Mouse (Mus musculus) olfactory bulb, adult 2 months (tissue): ENCODE results near the gene Ccdc144b. TPM values are rescaled to one million over a fixed set of nuclear protein-coding genes. Genes with fewer than 3 reads are reported as not detected.

Source experiments
- H3K27ac ChIP-seq: fragments of 200-500 bp; 2 replicates; pipeline ENCODE4 v1.5.1; 2012; ENCODE audit warnings: low read depth, low read length; ENCODE audit not compliant: insufficient read depth
- H3K4me1 ChIP-seq: fragments of 200-500 bp; 2 replicates; pipeline ENCODE4 v1.6.1; 2012; ENCODE audit warnings: low read length; ENCODE audit not compliant: control insufficient read depth, insufficient read depth
- H3K4me3 ChIP-seq: fragments of 200-500 bp; 2 replicates; pipeline ENCODE4 v1.5.1; 2012; ENCODE audit warnings: mild to moderate bottlenecking, low read depth, low read length, moderate library complexity; ENCODE audit not compliant: insufficient read depth
- CTCF ChIP-seq: fragments of 200-500 bp; IDR thresholded peaks from 2 replicates; pipeline ENCODE4 v1.5.1; 2012; ENCODE audit warnings: low read depth, mild to moderate bottlenecking, low read length, moderate library complexity; ENCODE audit not compliant: insufficient read depth
- POLR2A ChIP-seq: fragments of 200-500 bp; IDR thresholded peaks from 2 replicates; pipeline ENCODE4 v1.6.1; 2012; ENCODE audit warnings: mild to moderate bottlenecking, low read depth, low read length, moderate library complexity; ENCODE audit not compliant: insufficient read depth
- WGBS: fragments of 180-500 bp; shearing (Covaris S2); methylation state at CpG from one replicate; pipeline ENCODE4 v1.1.7; 2018; 5-methylcytosine and 5-hydroxymethylcytosine counted together
- polyA plus RNA-seq: library from polyadenylated mRNA; stranded (reverse); fragments of >200 nt; gene quantifications from 2 replicates; pipeline ENCODE4 v1.2.4, GENCODE M21; 2012; ENCODE audit warnings: low replicate concordance; ENCODE audit not compliant: missing spikeins, insufficient read depth, insufficient read length

The Ccdc144b gene
- polyA plus RNA-seq, 1 experiment, result not detected

DNA sequence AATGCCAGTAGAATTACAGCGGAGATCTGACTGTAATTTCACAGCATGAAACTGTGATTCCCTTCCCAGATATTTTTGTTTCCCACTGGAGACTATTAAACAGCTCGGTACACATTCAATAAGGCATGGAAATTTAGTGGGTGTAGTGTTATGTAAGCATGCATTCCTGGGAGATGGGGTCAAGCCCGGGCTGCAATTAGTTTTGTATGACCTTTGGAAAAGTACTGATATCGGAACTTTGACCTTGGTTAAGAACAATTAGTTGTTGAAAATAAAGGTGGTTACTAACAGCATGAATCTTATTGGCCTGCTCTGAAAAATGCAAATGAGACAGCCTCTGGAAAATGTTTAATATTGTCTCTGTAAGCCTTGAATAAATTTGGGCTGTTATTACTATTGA lies 82.9 kb downstream of the Ccdc144b start:
- TF ChIP-seq CTCF, result no peak
- TF ChIP-seq POLR2A, result no peak
- Histone ChIP-seq H3K4me3 (no peak overlapping the region), H3K27ac (no peak overlapping the region), H3K4me1 (peaks cover 3% of the 10 kb centered on the region)
- WGBS, result 40% methylated on average over 4 of the region's 4 CpGs

DNA sequence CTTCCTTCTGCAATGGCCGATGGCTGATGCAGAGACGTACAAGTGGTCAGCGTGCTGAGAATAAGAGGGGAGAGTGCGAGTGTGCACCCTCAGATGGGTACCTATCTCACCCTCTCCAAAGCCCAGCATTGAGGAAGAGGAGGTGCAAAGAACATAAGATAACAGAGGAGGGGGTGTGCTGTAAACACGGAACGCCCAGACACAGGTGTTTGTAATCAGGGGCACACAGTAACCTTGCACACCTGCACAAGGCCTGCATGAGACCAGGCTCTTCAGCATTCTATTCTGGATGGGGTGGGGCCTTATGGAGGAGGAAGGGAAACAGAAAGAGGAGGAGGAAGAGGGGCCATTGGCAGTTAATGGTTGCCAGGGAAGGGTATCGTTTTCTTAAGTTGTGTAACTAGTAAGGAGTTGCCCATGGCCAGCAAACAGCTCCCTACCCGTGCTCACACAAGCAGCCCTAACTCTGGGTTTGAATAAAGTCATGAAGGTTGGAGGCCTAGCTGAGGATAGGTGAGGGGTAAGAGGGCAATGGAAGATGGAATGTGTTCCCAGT lies 85.9 kb downstream of the Ccdc144b start:
- peaks cover 3% of the 10 kb centered on the region for H3K4me1 ChIP-seq
- WGBS, result 94% methylated on average over 8 of the region's 8 CpGs
- no peak for TF ChIP-seq POLR2A
- no peak for TF ChIP-seq CTCF
- H3K4me3 ChIP-seq, result no peak overlapping the region
- H3K27ac ChIP-seq, result no peak overlapping the region

DNA sequence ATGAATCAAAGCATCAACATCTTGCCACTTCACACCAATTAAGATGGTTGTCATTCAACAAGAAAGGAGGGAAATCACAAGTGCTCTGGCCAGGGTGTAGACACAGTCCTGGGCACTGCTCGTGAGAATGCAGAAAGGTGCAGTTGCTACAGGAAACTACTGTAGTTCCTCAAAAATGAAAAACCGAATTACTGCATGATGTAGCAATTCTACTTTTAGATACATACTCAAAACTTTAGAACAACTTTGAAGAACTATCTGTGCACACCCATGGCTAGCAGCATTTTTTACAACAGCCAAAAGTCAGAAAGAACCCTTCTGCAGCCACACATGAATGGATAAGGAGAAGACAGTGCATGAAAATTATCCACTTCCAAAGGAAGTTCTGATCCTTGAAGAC lies 86.9 kb downstream of the Ccdc144b start:
- Histone ChIP-seq H3K4me3 (no peak overlapping the region), H3K27ac (no peak overlapping the region), H3K4me1 (peaks cover 1% of the 10 kb centered on the region)
- 93% methylated on average over 2 of the region's 2 CpGs for WGBS
- TF ChIP-seq POLR2A, result no peak
- no peak for TF ChIP-seq CTCF

DNA sequence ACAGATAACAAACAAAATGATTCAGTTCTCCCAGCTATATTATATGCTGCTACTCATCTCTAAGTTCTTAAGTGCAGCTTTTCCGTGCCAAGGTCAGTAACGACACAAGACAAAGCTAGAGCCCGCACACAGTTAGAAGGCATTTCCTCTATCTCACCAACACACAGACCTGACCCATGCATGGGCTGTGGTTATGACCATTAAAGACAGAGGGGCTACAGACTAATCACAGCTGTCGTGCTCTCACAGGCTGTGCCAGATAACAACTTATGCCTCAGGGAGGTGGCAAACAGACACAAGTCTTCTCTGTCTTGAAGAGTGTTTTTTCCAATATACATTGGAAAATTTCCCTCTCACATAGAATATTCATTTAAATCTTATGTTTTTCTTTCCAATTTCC lies 88.4 kb downstream of the Ccdc144b start:
- 96% methylated on average over 4 of the region's 4 CpGs for WGBS
- H3K4me1 ChIP-seq, result no peaks in the 10 kb centered on the region
- no peak overlapping the region for H3K27ac ChIP-seq
- H3K4me3 ChIP-seq, result no peak overlapping the region
- TF ChIP-seq CTCF, result no peak
- no peak for TF ChIP-seq POLR2A

DNA sequence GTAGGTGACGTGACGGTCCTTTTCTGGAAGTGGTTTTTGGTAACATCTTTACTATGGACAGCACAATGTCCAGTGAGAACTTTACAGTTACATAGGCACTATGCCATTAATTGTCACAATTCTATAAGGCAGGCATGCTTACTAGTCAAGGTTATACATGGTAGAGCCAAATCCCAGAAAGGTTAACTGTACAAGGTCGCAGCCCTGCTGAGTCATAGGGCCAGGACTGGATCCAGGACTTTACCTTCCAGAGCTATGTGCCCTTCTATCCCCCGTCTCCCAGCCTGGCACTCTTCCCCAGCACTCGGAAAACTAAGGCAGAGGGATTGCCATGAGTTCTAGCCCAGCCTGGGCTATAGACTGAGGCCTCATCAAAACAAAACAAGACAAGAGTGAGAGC lies 89.4 kb downstream of the Ccdc144b start:
- Histone ChIP-seq H3K4me1 (no peaks in the 10 kb centered on the region), H3K27ac (no peak overlapping the region), H3K4me3 (no peak overlapping the region)
- WGBS, result 96% methylated on average over 5 of the region's 5 CpGs
- TF ChIP-seq CTCF (no peak), POLR2A (no peak)

DNA sequence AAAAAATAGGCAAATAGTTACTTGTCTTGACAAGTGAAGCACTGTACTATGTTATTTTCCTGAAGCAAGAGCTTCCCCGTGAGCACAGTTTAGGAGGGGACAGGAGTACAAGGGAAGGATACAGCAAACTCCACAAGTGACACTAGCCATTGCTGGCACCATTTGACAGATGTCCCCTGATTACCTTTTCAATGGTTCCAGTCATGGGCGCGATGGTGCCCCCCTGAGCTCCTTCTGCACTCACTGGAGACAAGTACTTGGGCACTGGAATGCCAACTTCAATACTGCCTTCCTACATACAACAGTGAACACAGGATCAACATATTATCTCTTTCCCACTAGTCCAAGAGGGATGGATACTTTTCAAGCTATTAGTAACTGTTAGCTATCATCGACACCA lies 89.9 kb downstream of the Ccdc144b start:
- no peaks in the 10 kb centered on the region for H3K4me1 ChIP-seq
- H3K27ac ChIP-seq, result no peak overlapping the region
- H3K4me3 ChIP-seq, result no peak overlapping the region
- WGBS, result 86% methylated on average over 4 of the region's 4 CpGs
- TF ChIP-seq CTCF (no peak), POLR2A (no peak)

DNA sequence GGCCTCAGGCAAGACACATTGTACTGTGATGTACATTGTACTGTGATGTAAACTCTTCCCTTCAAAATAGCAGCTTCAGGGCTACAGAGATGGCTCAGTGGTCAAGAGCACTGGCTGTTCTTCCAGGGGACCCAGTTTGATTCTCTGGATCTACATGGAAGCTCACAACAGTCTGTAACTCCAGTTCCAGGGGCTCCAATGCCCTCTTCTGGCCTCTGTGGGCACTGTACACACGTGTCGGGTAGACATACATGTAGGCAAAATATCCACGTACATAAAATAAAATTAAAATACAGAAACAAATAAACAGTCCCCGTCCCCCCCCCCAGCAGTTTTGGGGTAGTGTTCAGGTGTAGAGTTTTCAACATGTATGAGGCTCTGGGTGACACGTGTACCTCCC lies 90.4 kb downstream of the Ccdc144b start:
- H3K4me3 ChIP-seq, result no peak overlapping the region
- TF ChIP-seq POLR2A (no peak), CTCF (no peak)
- no peak overlapping the region for H3K27ac ChIP-seq
- WGBS, result 92% methylated on average over 5 of the region's 5 CpGs
- H3K4me1 ChIP-seq, result no peaks in the 10 kb centered on the region

Other genes starting within 250 kb of the Ccdc144b start
- gene Dcun1d1, start 116.1 kb downstream of the Ccdc144b start, polyA plus RNA-seq, result not detected in 2 replicates
- 395 TPM in 1 of 2 replicates, not detected in the other for gene Mccc1, start 52.9 kb downstream of the Ccdc144b start, polyA plus RNA-seq
- not detected in 2 replicates for gene Acad9, start 12.4 kb upstream of the Ccdc144b start, polyA plus RNA-seq
- gene D3Ertd254e, start 97.5 kb upstream of the Ccdc144b start, polyA plus RNA-seq, result not detected in 2 replicates
- gene Qrfpr, start 168.8 kb upstream of the Ccdc144b start, polyA plus RNA-seq, result not detected in 2 replicates